Mouse (Mus musculus): ENCODE measurements around the gene Gm43738. TPM values are rescaled to one million over a fixed set of nuclear protein-coding genes. Genes with fewer than 3 reads are reported as not detected.

The Gm43738 gene
- total RNA-seq (2021): not detected
- long read RNA-seq, experiment 1: 0 reads
- long read RNA-seq, experiment 2, partial matches to known transcripts: 0 of 1 reads
- long read RNA-seq, experiment 2, other reads (novel, unspliced or antisense): 1 of 1 reads

DNA sequence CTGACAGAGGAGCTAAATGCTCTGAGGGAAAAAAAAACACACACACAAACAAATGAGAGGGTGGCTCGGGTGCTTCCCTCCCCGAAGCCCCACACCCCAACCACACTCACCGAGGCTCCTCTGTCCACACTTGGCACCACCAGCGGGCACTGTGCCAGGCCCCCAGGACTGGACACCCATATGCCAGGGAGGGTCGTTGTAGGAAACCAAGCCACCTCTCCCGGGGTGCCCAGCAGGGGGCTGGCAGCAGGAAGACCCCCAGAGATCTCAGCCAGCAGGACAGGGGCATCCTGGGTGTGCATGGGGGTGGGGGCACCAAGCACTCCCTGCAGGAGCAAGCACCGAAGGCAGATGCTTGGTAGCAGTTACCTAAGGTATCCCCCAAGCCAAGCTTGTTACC, at the start of gene Gm43738:
TSS of gene Gm43738 (minus strand) at position 289 of the 400 bp plus-strand sequence.
- DNase-seq (ENCODE audit: low spot score): no peak

GRCm38 (mm10) chr3:89148567-89148966, 47.7 kb upstream of the Gm43738 start:
- DNase-seq (ENCODE audit: low spot score): no peak

- DNase-seq (ENCODE audit: low spot score): no peak
These were observed 47.0 kb upstream of the Gm43738 start for GRCm38 (mm10) chr3:89147979-89148311.

GRCm38 (mm10) chr3:89147101-89147978, 46.4 kb upstream of the Gm43738 start:
- DNase-seq (ENCODE audit: low spot score): no peak

DNA sequence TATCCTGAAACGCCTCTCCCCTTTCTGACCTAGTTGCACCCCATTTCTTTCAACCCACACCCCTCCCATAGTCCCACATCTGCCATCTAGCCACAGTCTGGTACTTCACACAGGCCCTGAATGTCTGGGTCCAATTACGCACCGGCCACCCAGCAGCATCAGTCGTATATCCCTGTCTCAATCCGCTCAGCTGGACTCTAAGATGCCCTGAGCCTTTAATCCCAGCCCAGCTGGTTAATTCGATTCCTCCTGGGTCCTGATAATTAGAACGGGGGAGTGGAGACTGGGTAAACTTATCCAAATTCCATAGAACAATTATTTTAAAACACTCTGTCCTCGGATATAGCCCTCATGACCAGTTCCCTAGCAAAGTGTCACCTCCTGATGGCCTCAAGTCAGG, 44.7 kb upstream of the Gm43738 start:
- DNase-seq (ENCODE audit: low spot score): no peak

GRCm38 (mm10) chr3:89144821-89145220, 43.9 kb upstream of the Gm43738 start:
- DNase-seq (ENCODE audit: low spot score): no peak

- DNase-seq (ENCODE audit: low spot score): no peak
These were observed 35.5 kb upstream of the Gm43738 start for GRCm38 (mm10) chr3:89136365-89136764.

- DNase-seq (ENCODE audit: low spot score): no peak
These were observed 35.1 kb upstream of the Gm43738 start, which contains the start of gene Pklr for GRCm38 (mm10) chr3:89135958-89136357. Gene Pklr (plus strand): TSS chr3:89136142.

GRCm38 (mm10) chr3:89133752-89134151, 32.9 kb upstream of the Gm43738 start:
- DNase-seq (ENCODE audit: low spot score): no peak

GRCm38 (mm10) chr3:89133063-89133450, 32.2 kb upstream of the Gm43738 start:
- DNase-seq (ENCODE audit: low spot score): no peak

- DNase-seq (ENCODE audit: low spot score): no peak
These were observed 31.6 kb upstream of the Gm43738 start for GRCm38 (mm10) chr3:89132285-89133062.

- DNase-seq (ENCODE audit: low spot score): no peak
These were observed 30.9 kb upstream of the Gm43738 start for GRCm38 (mm10) chr3:89131816-89132215.

DNA sequence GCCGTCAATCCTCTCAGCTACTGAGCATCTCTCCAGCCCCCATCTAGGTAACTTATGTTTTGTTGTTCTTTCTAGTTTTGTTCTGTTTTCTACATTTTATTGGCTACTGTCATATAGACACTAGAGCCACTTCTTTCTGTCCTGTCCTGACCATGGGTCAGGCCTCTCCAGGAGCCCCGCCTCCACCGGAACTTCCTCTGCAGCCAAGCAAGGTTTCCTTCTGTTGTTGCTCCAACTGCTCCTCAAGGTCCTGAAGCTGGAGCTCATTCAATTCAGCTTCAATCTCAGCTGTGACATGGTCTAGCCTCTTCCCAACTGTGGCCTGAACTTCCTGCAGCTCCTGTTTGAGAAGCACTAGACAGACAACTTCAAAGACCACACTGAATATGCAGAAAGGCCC, 29.0 kb upstream of the Gm43738 start:
- no peak for DNase-seq (ENCODE audit: low spot score)

DNA sequence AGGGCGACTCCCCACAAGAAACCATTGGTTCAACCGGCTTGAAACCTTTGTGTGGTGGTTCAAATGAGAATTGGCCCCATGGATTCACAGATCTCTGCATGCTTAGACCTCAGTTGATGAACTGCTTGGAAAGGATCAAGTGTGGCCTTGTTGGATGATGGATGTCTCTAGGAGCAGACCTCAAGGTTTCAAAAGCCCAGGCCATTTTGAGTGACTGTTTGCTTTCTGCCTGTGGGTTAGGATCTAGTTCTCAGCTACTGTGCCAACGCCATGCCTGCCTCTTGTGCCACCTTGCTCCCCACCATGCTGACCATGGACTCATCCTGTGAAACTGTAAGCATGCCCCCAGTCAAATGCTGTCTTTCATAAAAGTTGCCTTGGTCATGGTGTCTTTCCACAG, 25.1 kb upstream of the Gm43738 start:
- no peak for DNase-seq (ENCODE audit: low spot score)

GRCm38 (mm10) chr3:89124241-89124640, 23.3 kb upstream of the Gm43738 start:
- DNase-seq (ENCODE audit: low spot score): no peak

DNA sequence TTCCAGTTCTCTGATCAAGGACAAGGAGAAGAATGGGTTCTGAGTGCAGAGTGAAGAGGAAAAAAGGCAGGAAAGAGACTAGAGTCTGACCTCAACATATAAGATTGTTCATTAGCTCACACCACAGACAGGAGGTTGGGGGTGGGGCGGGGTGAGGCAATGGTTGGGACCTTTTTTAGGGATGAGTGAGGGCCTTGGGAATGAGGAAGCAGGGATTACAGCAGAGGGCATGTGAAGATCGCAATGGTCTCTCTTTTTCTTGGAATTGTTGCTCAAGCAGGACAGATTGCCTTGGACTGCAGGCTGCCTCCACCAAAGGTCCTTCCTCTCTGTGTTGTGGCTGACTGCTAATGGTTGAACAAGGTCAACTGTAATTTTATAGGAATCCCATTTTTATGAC, 22.4 kb upstream of the Gm43738 start:
- DNase-seq (ENCODE audit: low spot score): peak; percentile 49

GRCm38 (mm10) chr3:89115522-89115921, 14.6 kb upstream of the Gm43738 start:
- no peak for DNase-seq (ENCODE audit: low spot score)

- no peak for DNase-seq (ENCODE audit: low spot score)
These were observed 12.2 kb upstream of the Gm43738 start for GRCm38 (mm10) chr3:89113058-89113457.

- DNase-seq (ENCODE audit: low spot score): no peak
These were observed 7.2 kb upstream of the Gm43738 start for GRCm38 (mm10) chr3:89108146-89108545.

DNA sequence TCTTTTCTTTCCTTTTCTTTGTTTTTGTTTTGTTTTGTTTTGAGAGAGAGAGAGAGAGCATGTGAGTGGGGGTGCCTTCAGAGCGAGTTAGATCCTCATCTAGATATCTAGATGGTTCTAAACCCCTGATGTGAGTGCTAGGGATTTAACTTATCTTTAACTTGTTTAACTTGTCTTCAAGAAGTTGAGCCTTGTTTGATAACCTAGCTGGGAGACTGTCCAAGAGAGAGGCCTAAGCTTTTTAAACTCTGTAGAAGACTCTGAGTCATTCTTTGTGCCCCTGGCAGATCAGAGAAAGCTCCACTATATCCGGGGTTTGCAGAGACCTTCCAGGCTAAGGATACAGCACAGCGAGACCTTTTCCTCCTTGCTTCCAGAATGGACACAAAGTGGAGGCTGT, 6.6 kb upstream of the Gm43738 start:
- DNase-seq (ENCODE audit: low spot score): no peak

DNA sequence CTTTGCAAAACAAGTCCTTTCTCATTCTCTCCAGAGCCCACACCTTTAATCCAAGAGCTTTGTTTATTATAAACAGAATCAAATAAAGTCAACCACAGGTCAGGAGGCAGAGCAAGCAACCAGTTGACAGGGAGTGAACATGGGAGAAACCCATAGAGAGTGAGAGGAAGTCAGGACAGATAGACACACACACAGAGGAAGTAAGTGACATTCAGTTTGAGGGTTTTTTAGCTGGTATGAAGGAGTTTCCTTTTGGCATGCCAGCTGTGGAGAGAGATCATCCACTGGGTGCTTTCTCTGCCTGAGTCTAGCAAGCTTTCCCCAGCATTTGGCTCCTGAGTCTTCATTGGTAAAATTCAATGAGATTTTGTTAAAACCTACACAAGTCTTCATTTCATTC, 6.0 kb upstream of the Gm43738 start:
- DNase-seq (ENCODE audit: low spot score): no peak

DNA sequence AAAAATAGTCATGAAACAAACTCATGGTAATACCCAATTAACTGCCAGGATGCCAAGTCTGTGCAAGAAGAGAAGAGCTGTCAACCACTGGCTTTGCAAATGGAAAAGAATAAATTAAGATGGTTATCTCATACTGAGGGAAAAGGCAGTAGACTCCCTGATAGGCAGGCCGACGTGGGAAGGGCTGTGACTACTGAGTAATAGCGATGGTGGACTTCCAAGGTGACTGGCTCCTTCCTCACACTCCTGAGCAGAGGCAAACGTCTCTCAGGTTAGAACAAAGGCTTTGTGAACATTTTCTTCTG, 2.3 kb upstream of the Gm43738 start:
- DNase-seq (ENCODE audit: low spot score): no peak
